Mouse (Mus musculus) ovary, postnatal 36 days (tissue): ENCODE results near the gene Ucma.

Source experiments
- DNase-seq: peaks from one replicate; pipeline ENCODE4 v3.0.0; 2022; ENCODE audit warnings: low spot score, mixed read lengths

Ucma gene

GRCm38 (mm10) chr2:5007107-5007506, 31.2 kb downstream of the Ucma start:
- no peak for DNase-seq

DNA sequence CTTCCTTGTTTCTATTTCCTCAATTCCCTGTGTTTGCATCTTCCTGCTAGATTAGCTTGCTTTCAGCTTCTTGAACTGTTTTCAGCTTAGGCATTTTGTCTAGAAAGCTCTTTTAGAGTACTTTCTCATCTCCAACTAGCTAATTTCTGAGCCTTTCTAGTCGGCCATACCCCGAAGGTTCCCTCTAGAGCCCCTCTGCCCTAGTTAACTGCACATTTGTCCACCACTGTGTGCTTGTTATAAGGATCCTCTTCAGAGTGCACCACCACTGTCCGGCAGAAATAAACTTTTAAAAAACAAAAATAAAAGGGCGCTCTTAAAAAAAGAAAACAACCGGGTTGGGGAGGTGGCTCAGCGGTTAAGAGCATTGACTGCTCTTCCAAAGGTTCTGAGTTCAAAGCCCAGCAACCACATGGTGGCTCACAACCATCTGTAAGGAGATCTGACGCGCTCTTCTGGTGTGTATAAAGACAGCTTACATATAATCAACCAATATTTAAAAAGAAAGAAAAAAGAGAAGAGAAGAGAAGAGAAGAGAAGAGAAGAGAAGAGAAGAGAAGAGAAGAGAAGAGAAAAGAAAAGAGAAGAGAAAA, 36.1 kb downstream of the Ucma start:
- DNase-seq, result no peak

DNA sequence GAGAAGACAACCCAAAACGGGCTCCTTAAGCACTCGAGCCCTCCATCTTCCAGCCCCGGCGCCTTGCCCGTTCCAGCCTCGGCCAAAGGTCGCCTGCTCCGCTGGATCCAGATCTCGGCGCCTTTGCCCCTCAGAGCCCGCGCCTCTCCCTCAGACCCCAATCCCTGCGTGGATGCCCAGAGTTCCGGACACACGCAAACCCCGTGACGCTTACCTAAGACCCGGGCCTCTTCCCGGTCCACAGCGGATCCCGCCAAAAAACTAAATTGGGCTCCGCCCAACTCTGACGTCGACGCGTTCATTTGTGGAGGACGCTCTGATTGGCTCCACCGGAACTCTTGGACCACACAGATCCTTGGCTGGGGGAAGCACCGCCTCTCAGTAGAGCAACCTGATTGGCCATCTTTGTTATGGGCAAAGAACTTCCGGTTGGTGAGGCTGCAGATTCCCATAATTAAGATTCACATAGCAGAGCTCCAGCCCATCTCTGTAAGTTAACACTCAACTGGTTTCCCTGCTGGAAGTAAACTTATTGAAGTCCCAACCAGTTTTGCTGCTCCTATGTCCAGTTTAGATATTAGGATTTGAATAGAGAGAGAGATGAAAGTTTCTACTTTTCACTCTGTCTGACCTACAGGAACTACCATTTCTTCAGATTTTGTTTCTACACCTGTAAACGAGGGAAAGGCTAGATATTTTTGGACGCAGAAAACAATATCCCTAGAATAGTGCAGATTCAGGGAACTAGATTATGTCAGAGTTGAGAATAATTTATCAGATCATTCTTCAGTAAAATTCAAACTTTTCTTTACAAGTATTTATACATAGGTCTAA, 36.8 kb downstream of the Ucma start, which contains the start of gene Mcm10:
Gene Mcm10, minus strand, starts transcription at position 301 of the 834 bp plus-strand sequence.
- DNase-seq, result peak; percentile 88

DNA sequence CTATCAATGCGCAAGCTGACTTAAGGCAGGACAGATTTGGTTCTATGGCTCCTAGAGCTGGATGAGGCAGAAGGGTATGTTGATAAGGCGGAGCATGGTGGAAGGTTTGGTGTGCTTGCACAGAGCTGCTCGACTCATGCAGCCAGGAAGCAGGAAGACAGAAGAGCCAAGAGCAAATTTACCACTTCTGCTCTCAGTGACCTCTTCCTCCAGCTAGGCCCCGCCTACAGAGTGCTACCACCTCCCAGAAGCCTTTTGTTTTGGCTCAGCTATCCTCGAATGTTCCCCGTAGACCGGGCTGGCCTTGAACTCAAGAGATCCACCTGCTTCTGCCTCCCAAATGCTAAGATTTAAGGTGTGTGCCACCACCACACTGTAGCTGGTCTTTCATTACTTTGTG, 38.7 kb downstream of the Ucma start:
- DNase-seq, result no peak

DNA sequence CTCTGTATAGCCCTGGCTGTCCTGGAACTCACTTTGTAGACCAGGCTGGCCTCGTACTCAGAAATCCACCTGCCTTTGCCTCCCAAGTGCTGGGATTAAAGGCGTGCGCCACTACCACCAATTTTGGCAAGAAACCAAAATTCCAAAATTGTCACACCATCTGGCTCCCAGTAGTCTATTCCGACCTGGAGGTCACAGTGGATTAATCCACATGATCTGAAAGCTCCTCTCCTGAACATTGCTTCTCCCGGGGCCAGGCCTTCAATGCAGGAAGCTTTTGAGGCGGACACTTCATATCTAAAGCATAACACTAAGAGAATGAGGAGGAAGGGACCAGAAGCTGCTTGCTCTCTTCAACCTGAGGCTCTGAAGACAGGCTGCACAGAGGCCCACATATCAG, 39.6 kb downstream of the Ucma start:
- no peak for DNase-seq

GRCm38 (mm10) chr2:5016922-5017321, 41.0 kb downstream of the Ucma start:
- no peak for DNase-seq

DNA sequence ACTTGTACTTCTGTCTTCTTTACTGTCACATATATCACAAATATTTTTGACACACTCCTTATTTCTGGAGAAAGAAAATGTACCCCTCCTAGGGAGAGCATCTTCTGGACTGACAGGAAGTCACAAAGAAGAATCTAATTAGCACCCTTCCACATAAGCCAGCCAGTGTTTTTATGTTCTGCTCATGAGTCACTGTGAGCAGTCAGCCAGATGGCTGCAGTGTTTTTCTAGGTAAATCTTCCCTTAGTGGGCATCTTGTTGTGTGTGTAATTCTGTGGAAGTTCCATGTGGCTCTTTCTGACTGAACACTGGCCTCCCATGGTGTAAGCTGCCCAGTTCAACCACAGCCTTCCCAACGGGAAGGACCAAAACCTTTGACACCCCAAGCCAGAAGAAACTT, 43.8 kb downstream of the Ucma start:
- no peak for DNase-seq

GRCm38 (mm10) chr2:5023275-5023674, 47.4 kb downstream of the Ucma start:
- DNase-seq, result no peak

- DNase-seq, result peak; percentile 15
Observed at GRCm38 (mm10) chr2:5023699-5024399, 47.9 kb downstream of the Ucma start.

- no peak for DNase-seq
Observed at GRCm38 (mm10) chr2:5025162-5025733, 49.3 kb downstream of the Ucma start.

- DNase-seq, result no peak
Observed at GRCm38 (mm10) chr2:5027057-5027456, 51.1 kb downstream of the Ucma start.

DNA sequence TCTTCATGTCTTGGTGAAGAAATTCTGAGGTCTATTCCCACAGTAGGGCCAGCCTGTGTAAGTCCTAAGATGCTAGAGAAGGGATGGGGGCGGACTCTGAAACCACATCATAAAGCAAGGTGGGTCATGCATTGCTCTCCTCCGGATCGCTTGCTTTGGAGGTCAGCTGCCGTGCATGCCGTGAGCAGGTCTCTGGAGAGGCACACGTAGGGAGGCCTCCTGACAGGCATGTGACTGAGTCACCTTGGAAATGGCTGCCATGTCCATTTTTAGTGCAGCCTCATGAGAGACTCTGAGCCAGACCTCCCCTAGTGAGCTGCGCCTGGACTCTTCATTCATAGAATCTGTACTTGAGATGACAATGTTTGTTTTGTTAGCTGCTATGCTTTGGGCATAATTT, 52.1 kb downstream of the Ucma start:
- DNase-seq, result no peak

DNA sequence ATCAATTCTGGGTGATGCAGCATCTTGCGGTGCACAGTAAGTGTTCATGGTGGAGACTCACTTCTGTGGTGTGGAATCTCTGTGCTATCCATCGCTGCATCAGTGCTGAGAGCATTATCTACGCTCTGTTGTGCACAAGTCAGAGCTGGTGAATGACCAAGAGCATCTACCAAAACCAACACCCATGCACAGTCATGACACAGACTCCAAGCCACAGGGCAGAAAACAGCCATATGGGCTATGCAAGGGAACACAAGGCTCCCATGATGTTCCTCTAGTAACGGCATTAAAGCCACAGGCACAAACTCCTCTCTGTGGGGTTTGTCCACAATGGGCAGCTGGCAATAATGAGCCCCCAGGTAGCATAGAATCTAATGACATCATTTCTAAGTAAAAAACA, 53.9 kb downstream of the Ucma start:
- DNase-seq, result no peak

DNA sequence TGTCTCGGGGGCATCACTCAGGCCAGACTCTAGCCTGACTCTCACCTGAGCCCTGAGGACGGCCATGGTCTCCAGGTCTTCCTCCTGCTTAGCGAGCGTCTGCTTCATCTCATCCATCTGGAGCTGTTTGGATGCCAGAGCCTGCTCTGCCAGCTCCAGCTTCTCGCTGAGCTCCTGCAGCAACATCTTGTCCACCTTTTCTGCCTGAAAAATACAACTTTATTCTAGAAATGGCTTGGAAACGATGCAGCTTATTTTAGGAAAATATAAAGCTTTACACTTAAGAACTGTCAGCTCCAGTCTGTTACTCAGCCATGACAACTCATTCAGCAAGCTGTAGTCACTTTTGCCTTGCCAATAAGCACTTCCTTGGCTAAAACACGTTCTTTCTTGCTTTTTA, 55.3 kb downstream of the Ucma start:
- DNase-seq, result no peak

DNA sequence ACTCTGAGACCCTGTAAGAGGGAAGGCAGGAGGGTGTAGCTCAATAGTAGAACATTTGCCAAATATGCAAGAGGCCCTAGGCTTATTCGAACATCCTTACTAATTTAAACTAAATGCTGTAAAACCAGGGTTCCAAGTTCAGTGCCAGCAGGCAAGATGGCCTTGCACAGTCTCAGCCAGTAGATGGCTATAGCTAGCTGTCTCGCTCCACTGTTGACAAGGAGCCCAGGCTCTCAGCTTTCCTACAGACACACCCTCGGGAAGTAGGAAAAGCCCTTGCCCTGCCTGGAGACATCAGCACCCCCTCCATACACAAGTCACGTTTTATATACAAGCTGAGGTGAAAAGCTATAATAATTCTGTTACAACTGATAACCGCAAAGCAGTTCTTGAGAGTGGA, 56.7 kb downstream of the Ucma start:
- DNase-seq, result no peak

- no peak for DNase-seq
Observed at GRCm38 (mm10) chr2:5033546-5034420, 57.9 kb downstream of the Ucma start.

DNA sequence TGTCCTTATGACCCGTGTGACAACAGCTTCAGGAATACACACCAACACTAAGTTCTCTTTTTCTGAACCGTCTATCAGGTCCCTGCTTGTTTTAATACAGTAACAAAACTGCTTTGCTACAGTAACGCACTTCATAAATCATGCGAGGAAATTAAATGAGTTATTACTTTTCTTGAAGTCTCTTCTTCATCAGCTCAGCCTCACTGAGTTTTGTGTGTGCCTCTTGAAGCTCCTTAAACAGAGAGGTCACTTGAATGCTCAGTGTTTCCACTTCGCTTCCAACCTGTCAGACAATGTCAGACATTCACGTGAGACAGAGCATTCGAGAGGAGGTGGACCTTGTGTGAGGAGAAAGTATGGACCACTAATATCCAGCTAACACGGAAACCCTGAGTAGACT, 58.9 kb downstream of the Ucma start:
- no peak for DNase-seq

DNA sequence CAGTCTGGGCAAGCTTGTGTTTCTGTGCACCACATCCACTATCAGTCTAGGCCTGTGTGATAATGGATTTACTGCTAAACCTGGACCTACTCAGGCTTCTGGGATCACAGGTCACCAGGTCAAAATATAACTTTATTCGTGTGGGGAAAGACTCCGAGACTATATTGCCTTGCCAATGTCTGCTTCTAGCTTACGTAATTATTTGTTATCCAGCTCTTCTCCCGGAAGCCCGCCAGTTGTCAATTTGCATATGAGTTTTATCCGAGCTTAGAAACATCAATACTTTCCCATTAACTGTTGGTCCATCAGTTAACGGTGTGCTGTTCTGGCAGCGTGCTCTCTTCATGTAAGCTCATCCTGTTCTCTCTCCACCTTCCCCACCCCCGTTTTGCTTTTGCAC, 59.3 kb downstream of the Ucma start:
- no peak for DNase-seq
